Mouse (Mus musculus) lung, adult 18-20 months (tissue): ENCODE measurements around the gene Dennd5a.
"Not testable (repeated sequence)": the region's sequence is repeated elsewhere in the genome, so short reads cannot be mapped to it uniquely, and the experiment has no call there.

ENCODE experiments used
- DNase-seq, 2 experiments: peaks; one replicate each; pipeline ENCODE4 v3.0.0; 2022; ENCODE audit warnings: mixed read lengths in 2 of 2

Gene Dennd5a

GRCm38 (mm10) chr7:109959716-109960612, at the start of gene Dennd5a:
Gene Dennd5a, minus strand, starts transcription at chr7:109960470.
- peak; percentile 74 to 79 for DNase-seq

- no peak for DNase-seq
Measured at GRCm38 (mm10) chr7:110009084-110009483, 48.8 kb upstream of the Dennd5a start.

- DNase-seq: no peak
Measured at GRCm38 (mm10) chr7:110008513-110008912, 48.2 kb upstream of the Dennd5a start.

GRCm38 (mm10) chr7:110006471-110007195, 46.4 kb upstream of the Dennd5a start:
- DNase-seq: no peak

- DNase-seq: no peak
Measured at GRCm38 (mm10) chr7:110005976-110006375, 45.7 kb upstream of the Dennd5a start.

- peak; percentile 46 to 60 for DNase-seq
Measured at GRCm38 (mm10) chr7:110002968-110003367, 42.7 kb upstream of the Dennd5a start.

- no peak for DNase-seq
Measured at GRCm38 (mm10) chr7:110002092-110002491, 41.8 kb upstream of the Dennd5a start.

- DNase-seq: no peak
Measured at GRCm38 (mm10) chr7:109998388-109998787, 38.1 kb upstream of the Dennd5a start.

- DNase-seq: peak; percentile 42 to 72
Measured at GRCm38 (mm10) chr7:109993157-109993959, 33.1 kb upstream of the Dennd5a start.

- no peak for DNase-seq
Measured at GRCm38 (mm10) chr7:109991286-109991685, 31.0 kb upstream of the Dennd5a start.

- DNase-seq: peak in 1 of 2 experiments; percentile 18
Measured at GRCm38 (mm10) chr7:109986775-109987174, 26.5 kb upstream of the Dennd5a start, which contains the start of gene Tmem41b. Gene Tmem41b, minus strand, starts transcription at chr7:109986929.

GRCm38 (mm10) chr7:109986133-109986669, 25.9 kb upstream of the Dennd5a start:
- DNase-seq: peak; percentile 100

GRCm38 (mm10) chr7:109985661-109986132, 25.4 kb upstream of the Dennd5a start:
- no peak for DNase-seq

GRCm38 (mm10) chr7:109984608-109985007, 24.3 kb upstream of the Dennd5a start:
- DNase-seq: not testable (repeated sequence)

GRCm38 (mm10) chr7:109977131-109977530, 16.9 kb upstream of the Dennd5a start:
- not testable (repeated sequence) for DNase-seq

- DNase-seq: no peak
Measured at GRCm38 (mm10) chr7:109975966-109976715, 15.9 kb upstream of the Dennd5a start.

GRCm38 (mm10) chr7:109969542-109969941, 9.3 kb upstream of the Dennd5a start:
- no peak for DNase-seq

- DNase-seq: no peak
Measured at GRCm38 (mm10) chr7:109968924-109969450, 8.7 kb upstream of the Dennd5a start.

- DNase-seq: peak; percentile 19 to 34
Measured at GRCm38 (mm10) chr7:109967805-109968579, 7.7 kb upstream of the Dennd5a start.

- DNase-seq: no peak
Measured at GRCm38 (mm10) chr7:109965658-109966057, 5.4 kb upstream of the Dennd5a start.
